Mouse (Mus musculus) macrophage (primary cell): Measurements from ENCODE around the gene Osgep. TPM values are rescaled to one million over a fixed set of nuclear protein-coding genes. Genes with fewer than 3 reads are reported as not detected.
"Not testable (repeated sequence)": the region's sequence is repeated elsewhere in the genome, so short reads cannot be mapped to it uniquely, and the experiment has no call there.

Source experiments
- H3K27ac ChIP-seq: fragments of 350-480 bp; formaldehyde crosslinking; 2 replicates; pipeline ENCODE4 v1.9.0; 2021
- H3K36me3 ChIP-seq: fragments of 350-480 bp; formaldehyde crosslinking; 2 replicates; pipeline ENCODE4 v1.9.0; 2021; ENCODE audit errors: inconsistent target
- H3K4me3 ChIP-seq: fragments of 350-480 bp; formaldehyde crosslinking; 2 replicates; pipeline ENCODE4 v1.9.0; 2021; ENCODE audit errors: inconsistent target
- H3K79me2 ChIP-seq: fragments of 350-480 bp; formaldehyde crosslinking; 2 replicates; pipeline ENCODE4 v1.9.0; 2021; ENCODE audit errors: inconsistent target
- WGBS: methylation state at CpG from one replicate; pipeline ENCODE4 v1.1.7; 2026; ENCODE audit warnings: inconsistent platforms; ENCODE audit not compliant: missing documents; 5-methylcytosine and 5-hydroxymethylcytosine counted together
- polyA plus RNA-seq: library from polyadenylated mRNA; stranded (reverse); fragments of 250-400 nt; gene quantifications from 3 replicates; pipeline ENCODE4 v1.2.4, GENCODE M21; 2018; ENCODE audit warnings: inconsistent platforms

Osgep gene
- polyA plus RNA-seq, 1 experiment from 2014 or later: 56.9 TPM

DNA sequence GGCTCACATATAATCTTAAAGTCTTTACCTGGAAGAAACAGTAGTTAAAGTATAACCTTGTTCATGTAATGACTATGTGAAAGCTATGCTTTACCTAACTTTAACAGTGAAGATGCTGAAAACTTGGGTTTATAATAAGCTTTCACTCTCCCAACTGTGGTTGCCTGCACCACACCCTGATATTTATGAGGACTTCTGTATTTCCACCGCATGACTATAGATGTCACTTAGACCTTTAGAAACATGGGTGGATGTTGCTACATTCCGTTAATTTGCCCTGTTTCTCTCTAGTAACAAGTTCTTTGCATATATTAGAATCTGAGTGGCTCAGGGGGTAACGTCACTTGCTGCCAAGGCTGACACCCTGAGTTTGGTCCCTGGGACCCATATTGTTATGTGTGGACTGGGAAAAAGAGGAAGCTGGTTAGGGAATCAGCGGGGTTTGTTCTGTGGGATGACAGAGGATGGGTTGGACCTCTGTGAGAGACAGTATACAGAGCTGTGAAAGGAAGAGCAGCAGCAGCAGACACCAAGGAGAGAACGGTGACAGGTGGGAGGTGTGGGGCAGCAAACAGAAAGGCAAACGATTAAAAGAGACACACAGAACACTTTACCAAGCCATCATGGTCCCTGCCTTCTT, 49.0 kb downstream of the Osgep start:
- Histone ChIP-seq H3K36me3 (no peaks in the 10 kb centered on the region), H3K79me2 (no peaks in the 10 kb centered on the region), H3K4me3 (no peak overlapping the region), H3K27ac (no peak overlapping the region)
- 60% methylated on average over 6 of the region's 6 CpGs for WGBS

DNA sequence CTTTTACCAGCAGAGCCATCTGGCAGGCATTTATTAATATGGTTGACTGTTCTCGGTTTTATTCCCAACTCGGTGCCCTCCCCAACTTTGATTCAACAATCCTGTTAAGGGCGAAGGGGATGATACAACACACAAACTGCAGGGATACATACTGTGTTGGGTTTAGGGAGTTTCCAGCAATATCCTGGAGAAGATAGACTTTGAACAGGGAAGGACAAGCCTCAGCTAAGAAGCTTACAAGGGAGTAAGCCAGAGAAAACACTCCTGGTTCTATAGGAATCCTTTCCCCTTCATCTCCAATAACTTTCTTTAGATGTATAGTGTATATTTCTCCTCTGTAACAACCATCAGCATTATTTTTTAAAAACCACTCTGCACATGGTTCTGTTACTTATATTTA, 49.5 kb downstream of the Osgep start:
- H3K79me2 ChIP-seq: peaks cover 1% of the 10 kb centered on the region; the same call in 1 of the 2 replicates
- H3K36me3 ChIP-seq: no peaks in the 10 kb centered on the region
- H3K4me3 ChIP-seq: no peak overlapping the region
- 89% methylated on average over 3 of the region's 3 CpGs for WGBS
- no peak overlapping the region for H3K27ac ChIP-seq

DNA sequence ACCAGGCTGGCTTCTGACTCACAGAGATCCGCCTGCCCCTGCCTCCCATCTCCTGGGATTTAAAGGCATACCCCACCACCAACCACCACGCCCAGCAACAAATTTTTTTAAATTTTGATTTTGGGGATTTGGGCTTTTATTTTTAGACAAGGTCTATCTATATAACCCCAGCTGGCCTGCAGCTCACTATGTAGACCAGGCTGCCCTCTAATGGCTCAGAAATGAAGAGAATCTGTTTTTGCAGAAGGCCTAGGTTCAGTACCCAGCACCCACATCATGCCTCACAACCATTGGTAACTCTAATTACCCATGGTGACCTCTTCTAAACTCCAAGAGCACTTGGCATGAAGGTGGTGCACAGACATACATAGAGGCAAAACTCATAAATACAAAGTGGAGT, 53.4 kb downstream of the Osgep start:
- peaks cover 11% of the 10 kb centered on the region; the same call in 1 of the 2 replicates for H3K36me3 ChIP-seq

DNA sequence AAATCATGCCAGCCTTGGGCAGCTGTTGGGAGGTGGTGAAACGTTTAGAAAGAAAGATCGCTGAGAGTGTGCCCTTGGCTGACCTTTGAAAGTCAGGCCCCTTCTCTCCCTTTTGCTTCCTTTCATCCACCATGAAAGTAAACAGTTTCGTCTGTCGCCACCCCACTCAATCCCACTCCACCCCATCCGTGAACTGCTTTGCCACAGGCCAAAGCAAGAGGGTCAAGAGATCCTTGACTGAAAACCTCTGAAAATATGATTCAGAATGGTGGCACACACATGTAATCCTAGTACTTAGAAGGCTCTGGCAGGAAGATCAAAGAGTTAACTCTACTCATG, 53.9 kb downstream of the Osgep start:
- 22% methylated on average over 5 of the region's 5 CpGs for WGBS
- Histone ChIP-seq H3K27ac (peak overlapping the region; percentile 92), H3K79me2 (peaks cover 45% of the 10 kb centered on the region), H3K36me3 (peaks cover 14% of the 10 kb centered on the region; the same call in 1 of the 2 replicates), H3K4me3 (peak overlapping the region; percentile 66)

More for the DNA sequence above, 53.4 kb downstream of the Osgep start:
- peak overlapping the region; percentile 92 for H3K27ac ChIP-seq
- H3K4me3 ChIP-seq: no peak overlapping the region; the same call in 1 of the 2 replicates
- peaks cover 40% of the 10 kb centered on the region for H3K79me2 ChIP-seq
- WGBS: 68% methylated on average over 2 of the region's 2 CpGs

DNA sequence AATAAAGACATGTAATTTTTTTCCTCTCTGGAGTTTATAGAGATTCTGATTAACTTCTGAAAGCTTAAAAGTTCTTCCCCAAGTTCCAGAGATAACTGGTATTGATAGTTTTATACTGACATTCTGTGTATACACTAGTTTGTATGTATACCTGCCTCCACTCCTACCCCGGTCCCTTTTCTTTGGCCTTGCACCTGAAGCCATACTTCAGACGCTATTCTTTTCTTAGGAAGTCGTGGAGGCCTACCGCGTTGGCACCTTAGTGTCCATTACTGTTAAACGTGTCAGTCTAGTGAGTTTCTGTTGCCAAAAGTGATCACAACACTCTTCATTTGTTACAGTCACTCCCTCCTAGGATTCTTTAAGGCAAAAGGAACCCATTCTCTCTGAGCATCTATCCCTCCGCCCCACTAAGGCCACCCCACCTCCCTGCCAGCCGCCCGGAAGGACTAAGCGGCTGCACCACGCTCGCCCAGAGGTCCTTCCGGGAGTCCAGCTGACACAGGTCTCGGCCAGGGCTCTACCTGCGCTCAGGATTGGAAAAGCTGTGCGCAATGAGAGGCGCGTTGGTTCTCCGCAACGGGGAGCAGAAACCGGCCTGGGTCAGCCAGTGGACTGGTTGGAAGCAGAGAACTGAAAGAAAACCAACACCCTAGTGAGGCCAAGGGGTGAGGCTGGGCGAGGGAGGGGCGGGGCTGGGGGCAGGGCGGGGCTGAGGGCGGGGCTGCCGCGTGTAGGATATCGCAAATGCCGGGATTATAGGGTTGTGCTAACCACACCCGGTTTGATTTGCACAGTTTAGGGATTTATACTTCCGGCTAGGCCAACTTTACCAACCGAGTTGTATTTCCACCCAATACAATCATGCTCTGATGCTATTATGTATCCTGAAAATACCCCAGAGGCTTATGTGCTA, 54.5 kb downstream of the Osgep start, which contains the start of gene Tep1:
Tep1 (minus strand) TSS at position 672 of the 916 bp plus-strand sequence.
- H3K79me2 ChIP-seq: peaks cover 46% of the 10 kb centered on the region
- 2% methylated on average over 32 of the region's 32 CpGs for WGBS
- peaks cover 14% of the 10 kb centered on the region; the same call in 1 of the 2 replicates for H3K36me3 ChIP-seq
- H3K4me3 ChIP-seq: peak within 1 kb of the TSS; percentile 66
- H3K27ac ChIP-seq: peak within 1 kb of the TSS; percentile 92

DNA sequence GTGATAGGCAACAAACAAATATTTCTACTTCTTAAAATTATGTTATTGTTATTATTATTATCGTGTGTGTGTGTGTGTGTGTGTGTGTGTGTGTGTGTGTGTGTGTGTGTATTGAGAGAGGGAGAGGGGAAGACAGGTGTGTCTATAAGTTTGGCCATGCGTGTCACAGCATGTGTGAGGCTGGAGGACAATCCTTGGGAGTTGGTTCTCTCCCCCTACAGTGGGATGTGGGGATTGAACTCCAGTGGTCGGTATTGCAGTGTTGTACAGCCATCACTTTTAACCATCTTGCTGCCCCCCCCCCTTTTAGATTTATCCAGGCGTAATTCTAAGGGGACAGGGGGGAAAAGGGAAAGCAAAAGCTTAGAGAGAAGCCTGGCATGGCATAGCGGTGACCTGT, 56.0 kb downstream of the Osgep start:
- 100% methylated on average over 2 of the region's 5 CpGs for WGBS
- H3K79me2 ChIP-seq: peaks cover 51% of the 10 kb centered on the region

DNA sequence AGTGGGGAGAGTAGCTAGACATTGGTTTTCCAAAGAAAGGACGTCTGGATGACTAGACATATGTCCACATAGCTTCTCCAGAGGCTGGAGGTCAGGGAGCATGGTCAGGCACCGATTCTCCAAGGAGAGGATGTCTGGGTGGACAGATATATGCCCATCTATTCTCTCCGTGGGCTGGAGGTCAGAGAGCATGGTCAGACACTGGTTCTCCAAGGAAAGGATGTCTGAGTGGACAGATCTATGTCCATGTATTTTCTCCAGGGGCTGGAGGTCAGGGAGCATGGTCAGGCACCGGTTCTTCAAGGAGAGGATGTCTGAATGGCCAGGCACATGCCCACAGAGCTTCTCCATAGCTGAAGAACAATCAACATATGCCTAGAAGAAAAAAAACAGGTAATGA, 56.5 kb downstream of the Osgep start:
- H3K36me3 ChIP-seq: peaks cover 20% of the 10 kb centered on the region; the same call in 1 of the 2 replicates
- 94% methylated on average over 4 of the region's 4 CpGs for WGBS
- H3K79me2 ChIP-seq: peaks cover 56% of the 10 kb centered on the region
- H3K27ac ChIP-seq: peak overlapping the region; percentile 84
- H3K4me3 ChIP-seq: no peak overlapping the region

More for the DNA sequence above, 56.0 kb downstream of the Osgep start:
- Histone ChIP-seq H3K27ac (no peak overlapping the region), H3K4me3 (no peak overlapping the region), H3K36me3 (peaks cover 16% of the 10 kb centered on the region; the same call in 1 of the 2 replicates)

DNA sequence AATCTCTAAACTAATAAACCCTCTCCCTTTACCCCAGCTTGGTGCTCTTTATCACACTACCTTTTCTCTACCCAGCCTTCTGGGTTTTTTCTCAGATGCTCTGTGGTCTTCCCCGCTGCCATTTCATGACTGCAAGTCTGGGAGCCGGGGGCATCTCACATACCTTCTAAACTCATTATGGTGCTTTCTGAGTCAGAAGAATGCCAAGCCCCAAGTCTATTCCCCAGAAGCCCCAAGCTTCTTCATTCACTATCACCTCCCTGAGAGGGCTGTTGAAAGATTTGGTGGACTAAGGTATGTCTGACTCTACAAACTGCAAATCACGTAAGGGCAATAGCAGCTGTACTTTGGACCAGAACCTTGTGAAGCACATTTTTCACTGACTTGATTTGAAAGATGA, 57.7 kb downstream of the Osgep start:
- H3K36me3 ChIP-seq: peaks cover 32% of the 10 kb centered on the region; the same call in 1 of the 2 replicates
- no peak overlapping the region for H3K4me3 ChIP-seq
- WGBS: 88% methylated on average over 2 of the region's 3 CpGs
- H3K27ac ChIP-seq: peak overlapping the region; percentile 84
- H3K79me2 ChIP-seq: peaks cover 57% of the 10 kb centered on the region

DNA sequence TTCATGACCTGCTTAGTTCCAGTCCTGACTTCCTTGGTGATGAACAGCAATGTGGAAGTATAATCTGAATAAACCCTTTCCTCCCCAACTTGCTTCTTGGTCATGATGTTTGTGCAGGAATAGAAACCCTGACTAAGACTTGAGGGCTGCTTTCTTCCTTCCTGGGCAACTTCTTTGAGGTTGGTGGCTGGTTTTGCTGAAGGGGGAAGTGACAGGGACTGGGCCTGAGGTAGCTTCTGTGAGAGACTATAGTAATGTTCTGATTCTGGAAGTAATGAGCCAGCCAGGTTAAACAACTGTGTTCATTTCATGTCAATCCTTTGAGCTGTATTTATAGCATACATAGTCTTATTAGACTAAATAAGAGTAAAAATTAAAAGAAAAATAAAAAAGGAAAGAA, 59.7 kb downstream of the Osgep start:
- not testable (repeated sequence) for H3K4me3 ChIP-seq
- peak overlapping the region; percentile 84 for H3K27ac ChIP-seq
- peaks cover 50% of the 10 kb centered on the region for H3K36me3 ChIP-seq
- H3K79me2 ChIP-seq: peaks cover 65% of the 10 kb centered on the region

DNA sequence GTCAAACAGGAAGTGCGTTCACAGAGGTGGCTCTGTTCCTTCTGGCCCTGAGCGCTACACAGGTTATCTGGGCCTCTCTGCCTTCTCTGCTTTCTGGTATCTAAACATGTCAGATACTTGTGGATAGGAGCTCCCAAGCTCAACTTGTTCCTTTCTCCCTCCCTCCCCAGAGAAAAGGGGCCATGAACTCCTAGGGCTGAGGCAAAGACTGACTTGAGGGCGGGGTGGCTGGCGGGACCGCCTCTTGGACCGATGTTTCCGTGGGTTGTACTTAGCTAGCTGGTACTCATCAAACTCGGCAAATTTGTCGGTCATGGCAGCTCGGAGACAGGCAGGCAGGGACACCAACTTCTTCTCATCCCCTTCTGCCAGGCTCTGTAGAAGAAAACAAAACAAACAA, 62.1 kb downstream of the Osgep start:
- Histone ChIP-seq H3K36me3 (peaks cover 65% of the 10 kb centered on the region), H3K79me2 (peaks cover 52% of the 10 kb centered on the region)
- 97% methylated on average over 10 of the region's 10 CpGs for WGBS

More for the DNA sequence above, 62.1 kb downstream of the Osgep start:
- no peak overlapping the region for H3K4me3 ChIP-seq
- no peak overlapping the region for H3K27ac ChIP-seq

Other genes starting within 250 kb of the Osgep start
- gene Olfr747, start 231.7 kb downstream of the Osgep start, polyA plus RNA-seq: not detected in 3 replicates
- not detected in 3 replicates for gene Olfr748, start 217.5 kb downstream of the Osgep start, polyA plus RNA-seq
- not detected in 3 replicates for gene Olfr749, start 179.8 kb downstream of the Osgep start, polyA plus RNA-seq
- gene Ttc5, start 139.4 kb downstream of the Osgep start, polyA plus RNA-seq: 16.4 to 32.4 TPM (median 31.5 TPM) in 3 replicates
- not detected in 3 replicates for gene Ccnb1ip1, start 117.2 kb downstream of the Osgep start, polyA plus RNA-seq
- gene Parp2, start 117.1 kb downstream of the Osgep start, polyA plus RNA-seq: 34.4 to 55.8 TPM (median 53.8 TPM) in 3 replicates
- 54.3 to 116 TPM (median 85.4 TPM) in 3 replicates for gene Tep1, start 54.3 kb downstream of the Osgep start, polyA plus RNA-seq
- 0.10 to 0.34 TPM in 2 of 3 replicates, not detected in the other for gene Klhl33, start 27.4 kb downstream of the Osgep start, polyA plus RNA-seq
- 33.4 to 83.1 TPM (median 37.9 TPM) in 3 replicates for gene Apex1, start 75 bp upstream of the Osgep start, polyA plus RNA-seq
- 52.7 to 128 TPM (median 76.1 TPM) in 3 replicates for gene Pip4p1, start 6.0 kb upstream of the Osgep start, polyA plus RNA-seq
- 39.2 to 329 TPM (median 249 TPM) in 3 replicates for gene Pnp, start 6.2 kb upstream of the Osgep start, polyA plus RNA-seq
- gene Gm49342, start 19.6 kb upstream of the Osgep start, polyA plus RNA-seq: 224 to 377 TPM (median 317 TPM) in 3 replicates
- 0.75 to 1.5 TPM (median 1.2 TPM) in 3 replicates for gene Pnp2, start 31.1 kb upstream of the Osgep start, polyA plus RNA-seq
- gene Rnase10, start 82.9 kb upstream of the Osgep start, polyA plus RNA-seq: not detected in 3 replicates
- not detected in 3 replicates for gene Rnase9, start 117.0 kb upstream of the Osgep start, polyA plus RNA-seq
- gene Rnase11, start 125.3 kb upstream of the Osgep start, polyA plus RNA-seq: not detected in 3 replicates
- not detected in 3 replicates for gene Rnase12, start 132.8 kb upstream of the Osgep start, polyA plus RNA-seq
- gene Olfr750, start 149.5 kb upstream of the Osgep start, polyA plus RNA-seq: not detected in 3 replicates
- gene Rnase4, start 166.2 kb upstream of the Osgep start, polyA plus RNA-seq: 71.8 to 173 TPM (median 117 TPM) in 3 replicates
- gene Ang, start 166.3 kb upstream of the Osgep start, polyA plus RNA-seq: 15.6 to 41.8 TPM (median 23.3 TPM) in 3 replicates
- not detected in 3 replicates for gene Eddm3b, start 189.5 kb upstream of the Osgep start, polyA plus RNA-seq
- 3.8 to 24.3 TPM (median 17.6 TPM) in 3 replicates for gene Rnase6, start 199.0 kb upstream of the Osgep start, polyA plus RNA-seq
- not detected in 3 replicates for gene Rnase1, start 221.9 kb upstream of the Osgep start, polyA plus RNA-seq
- not detected in 3 replicates for gene Rnase2b, start 237.4 kb upstream of the Osgep start, polyA plus RNA-seq